Mouse (Mus musculus) urinary bladder, postnatal 36 days (tissue): Measurements from ENCODE around the gene Cby3.

ENCODE experiments used
- DNase-seq, 2 experiments: peaks; one replicate each; pipeline ENCODE4 v3.0.0; 2022; ENCODE audit warnings: low spot score in 2 of 2, mixed read lengths in 1 of 2

Gene Cby3

GRCm38 (mm10) chr11:50389011-50389410 is 34.7 kb downstream of the Cby3 start:
- no peak for DNase-seq

- no peak for DNase-seq
Measured at GRCm38 (mm10) chr11:50389616-50390015, 35.4 kb downstream of the Cby3 start.

- DNase-seq: no peak
Measured at GRCm38 (mm10) chr11:50391272-50391960, 37.2 kb downstream of the Cby3 start.

GRCm38 (mm10) chr11:50393306-50393705 is 39.0 kb downstream of the Cby3 start:
- DNase-seq: no peak

- DNase-seq: no peak
Measured at GRCm38 (mm10) chr11:50394731-50395130, 40.5 kb downstream of the Cby3 start.

- no peak for DNase-seq
Measured at GRCm38 (mm10) chr11:50396766-50397307, 42.6 kb downstream of the Cby3 start.

GRCm38 (mm10) chr11:50397316-50397715 is 43.1 kb downstream of the Cby3 start:
- no peak for DNase-seq

- DNase-seq: no peak
Measured at GRCm38 (mm10) chr11:50398803-50399202, 44.5 kb downstream of the Cby3 start.

- DNase-seq: no peak
Measured at GRCm38 (mm10) chr11:50402481-50402880, 48.2 kb downstream of the Cby3 start.

- DNase-seq: no peak
Measured at GRCm38 (mm10) chr11:50403367-50404014, 49.2 kb downstream of the Cby3 start.

- DNase-seq: no peak
Measured at GRCm38 (mm10) chr11:50407235-50407634, 53.0 kb downstream of the Cby3 start.
